Mouse (Mus musculus): ENCODE data around the gene Purb. TPM values are rescaled to one million over a fixed set of nuclear protein-coding genes. Genes with fewer than 3 reads are reported as not detected.
A peak's percentile ranks its signal among the peaks of the same experiment; 100 is the strongest.

Gene Purb
- polyA plus RNA-seq, 1 experiment from 2014 or later: 12.6 TPM

GRCm38 (mm10) chr11:6504689-6505088 lies 29.0 kb upstream of the Purb start:
- 88% methylated on average over 6 of the region's 6 CpGs for WGBS
- Histone ChIP-seq H3K4me1 (replicated peaks) (no peaks in the 10 kb centered on the region), H3K36me3 (no peaks in the 10 kb centered on the region), H3K4me2 (no peak overlapping the region), H3K27ac (no peak overlapping the region), H3K9me3 (no peaks in the 10 kb centered on the region), H3K4me3 (no peak overlapping the region), H3K27me3 (no peaks in the 10 kb centered on the region), H3K9ac (no peak overlapping the region)
- ATAC-seq (ENCODE audit: low FRiP score): no peak

DNA sequence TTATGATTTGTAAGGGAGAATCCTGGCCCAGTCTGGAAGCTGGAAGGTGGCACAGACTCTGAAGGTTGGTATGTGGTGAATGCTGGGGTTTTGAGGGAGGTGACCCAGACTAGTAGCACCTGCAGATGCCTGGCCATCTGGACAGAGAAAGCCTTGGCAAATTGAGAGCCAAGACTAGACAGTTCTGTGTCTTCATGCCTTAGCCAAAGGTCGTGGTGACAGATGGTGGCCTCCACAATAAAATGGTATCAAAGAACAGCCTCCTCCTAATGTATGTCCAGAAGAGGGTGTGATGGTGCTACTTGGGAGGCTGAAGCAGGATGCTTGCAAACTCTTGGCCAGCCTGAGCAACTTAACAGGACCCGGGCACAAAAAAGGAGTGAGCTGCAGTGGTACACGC lies 28.5 kb upstream of the Purb start:
- Histone ChIP-seq H3K9me3 (no peaks in the 10 kb centered on the region), H3K27ac (no peak overlapping the region), H3K9ac (no peak overlapping the region), H3K4me3 (no peak overlapping the region), H3K36me3 (no peaks in the 10 kb centered on the region), H3K4me1 (replicated peaks) (no peaks in the 10 kb centered on the region), H3K4me2 (no peak overlapping the region), H3K27me3 (no peaks in the 10 kb centered on the region)
- no peak for ATAC-seq (ENCODE audit: low FRiP score)
- 76% methylated on average over 3 of the region's 3 CpGs for WGBS

DNA sequence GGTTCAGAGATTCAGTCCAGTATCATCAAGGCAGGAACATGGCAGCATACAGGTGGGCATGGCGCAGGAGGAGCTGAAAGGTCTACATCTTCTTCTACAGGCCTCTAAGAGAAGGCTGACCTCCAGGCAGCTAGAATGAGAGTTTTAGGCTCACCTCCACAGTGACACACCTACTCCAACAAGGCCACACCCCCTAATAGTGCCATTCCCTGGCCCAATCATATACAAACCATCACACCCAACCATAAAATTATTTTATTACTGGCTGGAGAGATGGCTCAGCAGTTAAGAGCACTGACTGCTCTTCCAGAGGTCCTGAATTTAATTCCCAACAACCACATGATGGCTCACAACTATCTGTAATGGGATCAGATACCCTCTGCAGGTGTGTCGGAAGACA lies 26.8 kb upstream of the Purb start:
- H3K4me2 ChIP-seq: no peak overlapping the region
- ATAC-seq (ENCODE audit: low FRiP score): no peak
- no peaks in the 10 kb centered on the region for H3K4me1 ChIP-seq (replicated peaks)
- 95% methylated on average over 2 of the region's 2 CpGs for WGBS
- H3K27me3 ChIP-seq: no peaks in the 10 kb centered on the region
- no peak overlapping the region for H3K4me3 ChIP-seq
- H3K27ac ChIP-seq: no peak overlapping the region
- no peaks in the 10 kb centered on the region for H3K9me3 ChIP-seq
- no peaks in the 10 kb centered on the region for H3K36me3 ChIP-seq
- H3K9ac ChIP-seq: no peak overlapping the region

DNA sequence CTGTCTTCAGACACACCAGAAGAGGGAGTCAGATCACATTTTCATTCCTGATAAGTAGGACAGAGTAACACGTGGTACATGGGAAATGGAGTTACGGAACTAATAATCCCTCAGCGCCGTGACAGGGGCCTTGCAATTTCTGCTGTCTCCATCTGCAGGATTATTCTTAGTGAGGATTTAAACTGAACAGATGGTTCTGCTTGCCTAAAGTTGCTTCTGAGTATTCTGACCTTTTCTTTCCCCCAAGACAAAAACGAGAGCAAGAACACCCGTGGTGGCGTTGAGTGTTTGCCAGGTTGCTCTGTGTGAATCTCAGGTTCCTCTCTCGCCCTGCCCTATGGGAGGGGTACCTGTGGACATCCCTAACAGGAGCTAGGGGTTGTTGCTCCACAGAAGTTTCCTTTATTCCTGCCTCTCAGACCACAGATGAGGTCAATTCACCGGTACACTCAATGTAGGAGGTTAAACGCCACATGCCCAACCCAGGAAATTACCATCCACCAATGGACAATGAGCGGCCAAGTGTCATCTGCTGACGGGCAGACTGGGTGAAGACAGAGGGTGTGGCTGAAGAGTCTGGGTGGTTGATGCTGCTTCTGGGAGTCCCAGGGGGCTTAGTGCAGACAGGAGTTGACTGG lies 21.7 kb upstream of the Purb start:
- H3K36me3 ChIP-seq: no peaks in the 10 kb centered on the region
- ATAC-seq (ENCODE audit: low FRiP score): no peak
- no peak overlapping the region for H3K9ac ChIP-seq
- no peak overlapping the region for H3K4me3 ChIP-seq
- no peak overlapping the region for H3K27ac ChIP-seq
- no peaks in the 10 kb centered on the region for H3K9me3 ChIP-seq
- H3K27me3 ChIP-seq: no peaks in the 10 kb centered on the region
- no peak overlapping the region for H3K4me2 ChIP-seq
- H3K4me1 ChIP-seq (replicated peaks): no peaks in the 10 kb centered on the region
- WGBS: 77% methylated on average over 12 of the region's 12 CpGs

GRCm38 (mm10) chr11:6489691-6490503 lies 14.2 kb upstream of the Purb start:
- Histone ChIP-seq H3K4me1 (replicated peaks) (no peaks in the 10 kb centered on the region), H3K4me2 (no peak overlapping the region), H3K27me3 (no peaks in the 10 kb centered on the region), H3K36me3 (no peaks in the 10 kb centered on the region), H3K4me3 (no peak overlapping the region), H3K9me3 (no peaks in the 10 kb centered on the region), H3K9ac (no peak overlapping the region), H3K27ac (0 out of 2 replicates have a peak overlapping the region, but pooled peaks have one; percentile 8)
- WGBS: 59% methylated on average over 6 of the region's 6 CpGs
- no peak for ATAC-seq (ENCODE audit: low FRiP score)

DNA sequence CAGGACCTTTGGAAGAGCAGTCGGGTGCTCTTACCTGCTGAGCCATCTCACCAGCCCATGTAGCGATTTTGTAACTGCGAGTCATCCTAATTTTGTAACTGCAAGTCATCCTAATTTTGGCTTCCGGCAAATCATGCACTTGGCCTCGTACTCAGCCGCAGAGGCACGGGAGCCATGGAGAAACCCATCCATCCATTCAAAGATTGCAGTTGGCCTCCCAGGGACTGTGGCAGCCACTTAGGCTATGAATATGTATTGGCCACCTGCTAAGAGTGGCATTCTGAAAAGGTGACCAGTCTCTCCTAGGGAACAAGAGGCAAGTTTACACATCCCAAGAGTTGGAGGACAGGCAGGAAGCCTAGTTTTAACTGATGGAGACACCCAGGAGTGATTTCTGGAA lies 13.5 kb upstream of the Purb start:
- Histone ChIP-seq H3K27me3 (no peaks in the 10 kb centered on the region), H3K9me3 (no peaks in the 10 kb centered on the region), H3K27ac (0 out of 2 replicates have a peak overlapping the region, but pooled peaks have one; percentile 8), H3K36me3 (no peaks in the 10 kb centered on the region), H3K9ac (no peak overlapping the region), H3K4me3 (no peak overlapping the region), H3K4me1 (replicated peaks) (no peaks in the 10 kb centered on the region), H3K4me2 (no peak overlapping the region)
- 61% methylated on average over 7 of the region's 7 CpGs for WGBS
- no peak for ATAC-seq (ENCODE audit: low FRiP score)

DNA sequence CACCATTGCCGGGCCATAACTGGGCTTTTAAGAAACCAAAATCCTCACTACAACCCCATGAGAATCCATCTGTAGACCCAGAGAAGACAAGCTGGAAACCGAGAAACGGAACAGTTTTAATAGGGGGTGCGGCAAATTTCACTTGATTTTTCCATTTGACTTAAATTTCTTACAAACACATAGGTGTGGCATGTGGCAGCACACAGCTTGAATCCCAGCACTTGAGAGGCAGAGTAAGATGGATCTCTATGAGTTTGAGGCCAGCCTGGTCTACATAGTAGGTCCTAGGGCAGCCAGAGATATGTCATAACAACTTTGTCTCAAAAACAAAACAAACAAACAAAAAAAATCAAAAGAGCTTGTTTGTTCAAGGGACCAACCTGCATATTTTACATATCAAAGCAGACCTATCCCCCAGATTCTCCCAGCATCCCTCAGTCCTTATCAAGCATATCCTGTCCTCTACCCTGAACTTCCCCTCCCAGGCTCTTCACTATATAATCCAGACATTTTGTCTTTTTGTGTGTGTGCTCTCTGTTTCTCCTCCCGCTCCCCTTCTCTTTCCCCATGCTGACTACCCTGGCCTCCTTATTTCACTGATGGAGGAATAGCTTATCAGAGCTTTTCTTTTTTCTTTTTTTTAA lies 12.4 kb upstream of the Purb start:
- no peaks in the 10 kb centered on the region for H3K27me3 ChIP-seq
- no peak overlapping the region for H3K4me3 ChIP-seq
- H3K9me3 ChIP-seq: no peaks in the 10 kb centered on the region
- no peak overlapping the region for H3K9ac ChIP-seq
- WGBS: 96% methylated on average over 5 of the region's 5 CpGs
- no peak overlapping the region for H3K27ac ChIP-seq
- no peaks in the 10 kb centered on the region for H3K4me1 ChIP-seq (replicated peaks)
- ATAC-seq (ENCODE audit: low FRiP score): no peak
- H3K36me3 ChIP-seq: no peaks in the 10 kb centered on the region
- no peak overlapping the region for H3K4me2 ChIP-seq

- Histone ChIP-seq H3K27ac (no peak overlapping the region), H3K4me3 (no peak overlapping the region), H3K36me3 (no peaks in the 10 kb centered on the region), H3K4me2 (no peak overlapping the region), H3K27me3 (no peaks in the 10 kb centered on the region), H3K9me3 (no peaks in the 10 kb centered on the region), H3K4me1 (replicated peaks) (no peaks in the 10 kb centered on the region), H3K9ac (no peak overlapping the region)
- ATAC-seq (ENCODE audit: low FRiP score): no peak
- 75% methylated on average over 7 of the region's 7 CpGs for WGBS
Observed at GRCm38 (mm10) chr11:6487496-6487895, 11.8 kb upstream of the Purb start.

DNA sequence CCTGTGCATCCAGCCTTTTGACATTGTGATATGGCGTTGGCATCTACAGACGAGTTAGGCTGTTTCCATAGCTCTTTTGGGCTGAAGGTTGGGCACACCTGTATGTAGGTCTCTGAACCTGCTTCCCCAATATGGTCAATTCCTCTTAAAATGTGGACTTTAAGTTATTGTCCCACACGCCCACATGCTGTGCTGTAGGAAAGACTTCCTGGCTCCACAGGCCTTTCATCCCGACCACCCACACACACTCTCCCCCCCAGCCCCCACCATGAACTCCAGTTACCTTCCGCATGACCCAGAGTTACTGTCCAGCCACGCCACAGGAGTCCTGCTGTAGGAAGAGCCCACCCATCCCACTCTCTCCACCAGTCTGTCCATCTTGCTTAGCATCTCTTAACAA lies 11.2 kb upstream of the Purb start:
- Histone ChIP-seq H3K4me3 (no peak overlapping the region), H3K27me3 (no peaks in the 10 kb centered on the region), H3K27ac (no peak overlapping the region), H3K9ac (no peak overlapping the region), H3K9me3 (no peaks in the 10 kb centered on the region), H3K4me1 (replicated peaks) (no peaks in the 10 kb centered on the region), H3K36me3 (no peaks in the 10 kb centered on the region), H3K4me2 (no peak overlapping the region)
- 73% methylated on average over 6 of the region's 6 CpGs for WGBS
- ATAC-seq (ENCODE audit: low FRiP score): no peak

- Histone ChIP-seq H3K9me3 (no peaks in the 10 kb centered on the region), H3K4me3 (no peak overlapping the region), H3K9ac (no peak overlapping the region), H3K27ac (no peak overlapping the region), H3K27me3 (no peaks in the 10 kb centered on the region), H3K4me2 (no peak overlapping the region), H3K36me3 (no peaks in the 10 kb centered on the region), H3K4me1 (replicated peaks) (no peaks in the 10 kb centered on the region)
- no peak for ATAC-seq (ENCODE audit: low FRiP score)
- WGBS: 63% methylated on average over 3 of the region's 3 CpGs
Observed at GRCm38 (mm10) chr11:6484244-6484959, 8.7 kb upstream of the Purb start.

DNA sequence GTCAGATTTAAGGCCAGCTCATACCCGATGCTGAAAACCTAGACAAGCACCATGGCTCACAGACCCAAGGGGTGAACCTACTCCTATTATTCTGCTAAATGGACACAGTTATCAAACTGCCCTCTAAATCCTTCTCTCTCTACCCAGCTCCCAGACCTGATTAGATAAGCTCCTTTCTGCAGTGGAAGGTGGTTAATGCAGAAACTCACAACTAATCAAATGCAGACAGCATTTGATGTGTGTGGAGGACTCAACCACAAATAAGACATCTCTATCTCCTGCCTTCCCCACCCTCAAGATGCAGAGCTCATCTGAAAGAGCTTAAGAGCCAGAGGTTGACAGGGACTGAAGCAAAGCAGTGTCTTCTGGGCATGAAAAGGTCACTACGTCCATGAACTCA lies 7.4 kb upstream of the Purb start:
- no peaks in the 10 kb centered on the region for H3K27me3 ChIP-seq
- no peak overlapping the region for H3K9ac ChIP-seq
- no peak overlapping the region for H3K4me2 ChIP-seq
- ATAC-seq (ENCODE audit: low FRiP score): no peak
- no peaks in the 10 kb centered on the region for H3K9me3 ChIP-seq
- 90% methylated on average over 2 of the region's 2 CpGs for WGBS
- no peaks in the 10 kb centered on the region for H3K4me1 ChIP-seq (replicated peaks)
- H3K36me3 ChIP-seq: no peaks in the 10 kb centered on the region
- no peak overlapping the region for H3K27ac ChIP-seq
- H3K4me3 ChIP-seq: no peak overlapping the region

DNA sequence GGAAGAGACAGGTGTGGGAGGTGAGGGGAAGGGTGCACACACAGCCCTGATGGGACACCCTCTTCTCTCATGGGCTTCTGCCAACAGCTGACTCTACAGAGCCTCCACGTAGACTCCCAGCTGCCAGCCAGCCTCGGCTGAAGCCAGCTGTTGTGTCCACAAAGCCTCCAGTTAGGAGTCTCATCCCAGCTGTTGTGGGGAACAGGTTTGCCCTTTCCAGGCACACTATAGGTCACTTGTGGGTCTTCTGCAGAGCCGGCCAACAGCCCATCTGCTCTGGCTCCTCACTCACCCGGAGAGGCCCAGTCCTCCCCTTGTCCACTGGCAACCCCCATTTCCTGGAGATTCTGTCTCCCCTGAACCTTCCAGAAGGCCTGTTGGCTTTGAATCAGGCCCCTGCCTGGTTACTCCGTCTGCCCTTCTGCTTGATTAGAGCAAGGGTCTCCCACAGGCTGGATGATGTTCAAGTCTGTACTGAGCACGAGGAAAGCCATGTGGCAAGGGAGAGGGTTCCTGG lies 6.0 kb upstream of the Purb start:
- Histone ChIP-seq H3K27me3 (no peaks in the 10 kb centered on the region), H3K36me3 (no peaks in the 10 kb centered on the region), H3K4me1 (replicated peaks) (no peaks in the 10 kb centered on the region), H3K4me2 (no peak overlapping the region), H3K4me3 (no peak overlapping the region), H3K9ac (no peak overlapping the region), H3K9me3 (no peaks in the 10 kb centered on the region), H3K27ac (no peak overlapping the region)
- no peak for ATAC-seq (ENCODE audit: low FRiP score)
- 68% methylated on average over 6 of the region's 6 CpGs for WGBS
